Mouse (Mus musculus) forebrain, embryonic 14.5 days (tissue): ENCODE data around the gene Rtn4r. TPM values are rescaled to one million over a fixed set of nuclear protein-coding genes. Genes with fewer than 3 reads are reported as not detected.

Source experiments
- ATAC-seq: fragments of 200-750 bp; cut with Nextera tagmentation; 2 replicates; pipeline ENCODE4 v1.8.0; 2017; ENCODE audit warnings: mild to moderate bottlenecking, moderate library complexity
- DNase-seq: peaks from one replicate; pipeline ENCODE4 v3.0.0-alpha.2; 2015; ENCODE audit warnings: low spot score
- H3K27ac ChIP-seq: fragments of 300-500 bp; sonication (generic); 2 replicates; pipeline ENCODE4 v1.5.1; 2014; ENCODE audit warnings: low read depth, mild to moderate bottlenecking, control low read depth, low read length, moderate library complexity
- H3K27me3 ChIP-seq: fragments of 300-500 bp; sonication (generic); replicated peaks from 2 replicates; pipeline ENCODE4 v1.6.1; 2014; ENCODE audit warnings: low read length, control low read depth, mixed read lengths; ENCODE audit not compliant: control insufficient read depth, insufficient read depth
- H3K36me3 ChIP-seq: fragments of 300-500 bp; sonication (generic); 2 replicates; pipeline ENCODE4 v1.6.1; 2014; ENCODE audit warnings: low read length, control low read depth; ENCODE audit not compliant: control insufficient read depth, insufficient read depth
- H3K4me1 ChIP-seq: fragments of 300-500 bp; sonication (generic); 2 replicates; pipeline ENCODE4 v1.6.1; 2014; ENCODE audit warnings: antibody characterized with exemption, low read length, control low read depth; ENCODE audit not compliant: control insufficient read depth, insufficient read depth
- H3K4me2 ChIP-seq: fragments of 300-500 bp; sonication (generic); 2 replicates; pipeline ENCODE4 v1.6.1; 2014; ENCODE audit warnings: mild to moderate bottlenecking, control low read depth, low read length
- H3K4me3 ChIP-seq: fragments of 300-500 bp; sonication (generic); 2 replicates; pipeline ENCODE4 v1.5.1; 2014; ENCODE audit warnings: low read depth, low read length, control low read depth
- H3K9ac ChIP-seq: fragments of 300-500 bp; sonication (generic); 2 replicates; pipeline ENCODE4 v1.6.1; 2014; ENCODE audit warnings: mild to moderate bottlenecking, low read length, control low read depth, moderate library complexity
- H3K9me3 ChIP-seq: fragments of 300-500 bp; sonication (generic); replicated peaks from 2 replicates; pipeline ENCODE4 v1.6.1; 2016; ENCODE audit warnings: low read length, control low read depth, mixed read lengths; ENCODE audit not compliant: control insufficient read depth
- WGBS: fragments of 180-500 bp; shearing (Covaris S2); extraction: QIAGEN DNeasy Blood & Tissue Kit; methylation state at CpG from one replicate; pipeline ENCODE4 v1.1.7; 2014; 5-methylcytosine and 5-hydroxymethylcytosine counted together
- polyA plus RNA-seq: library from polyadenylated mRNA; unstranded; fragments of >200 nt; fragmentation: Nextera tagmentation; extraction: Ambion mirVana; gene quantifications from 2 replicates; pipeline ENCODE4 v1.2.1, GENCODE M21; 2014

Rtn4r gene
- 11.0 and 15.8 TPM in 2 replicates for polyA plus RNA-seq

GRCm38 (mm10) chr16:18127241-18127861, at the start of gene Rtn4r:
TSS of gene Rtn4r (plus strand) at chr16:18127642.
- Histone ChIP-seq H3K27me3 (0 out of 2 replicates have a peak, but pooled peaks cover 4% of the 10 kb centered on the region), H3K4me3 (peak within 1 kb of the TSS; percentile 75), H3K36me3 (no peaks in the 10 kb centered on the region), H3K9me3 (no peaks in the 10 kb centered on the region), H3K9ac (peak within 1 kb of the TSS; percentile 89), H3K4me1 (peaks cover 17% of the 10 kb centered on the region), H3K27ac (peak within 1 kb of the TSS; percentile 74), H3K4me2 (peak within 1 kb of the TSS; percentile 92)
- ATAC-seq: peak; percentile 81
- DNase-seq: peak; percentile 77
- under 1% methylated on average over 66 of the region's 96 CpGs for WGBS

- DNase-seq: no peak
- Histone ChIP-seq H3K36me3 (peaks cover under 1% of the 10 kb centered on the region; the same call in 1 of the 2 replicates), H3K4me1 (no peaks in the 10 kb centered on the region), H3K27ac (no peak overlapping the region), H3K4me3 (no peak overlapping the region), H3K9me3 (no peaks in the 10 kb centered on the region), H3K9ac (no peak overlapping the region), H3K27me3 (no peaks in the 10 kb centered on the region), H3K4me2 (no peak overlapping the region)
- ATAC-seq: no peak
- 54% methylated on average over 5 of the region's 5 CpGs for WGBS
These were observed 49.0 kb upstream of the Rtn4r start for GRCm38 (mm10) chr16:18078314-18079015.

GRCm38 (mm10) chr16:18079300-18079699, 48.1 kb upstream of the Rtn4r start:
- no peak overlapping the region for H3K4me3 ChIP-seq
- H3K36me3 ChIP-seq: no peaks in the 10 kb centered on the region
- H3K4me2 ChIP-seq: no peak overlapping the region
- H3K4me1 ChIP-seq: no peaks in the 10 kb centered on the region
- no peak overlapping the region for H3K9ac ChIP-seq
- no peak for DNase-seq
- H3K9me3 ChIP-seq: no peaks in the 10 kb centered on the region
- no peak for ATAC-seq
- no peaks in the 10 kb centered on the region for H3K27me3 ChIP-seq
- no peak overlapping the region for H3K27ac ChIP-seq
- WGBS: 87% methylated on average over 2 of the region's 2 CpGs

- Histone ChIP-seq H3K9me3 (no peaks in the 10 kb centered on the region), H3K9ac (no peak overlapping the region), H3K36me3 (no peaks in the 10 kb centered on the region), H3K27ac (no peak overlapping the region), H3K4me2 (no peak overlapping the region), H3K4me1 (no peaks in the 10 kb centered on the region), H3K4me3 (no peak overlapping the region), H3K27me3 (no peaks in the 10 kb centered on the region)
- no peak for ATAC-seq
- DNase-seq: no peak
- 88% methylated on average over 7 of the region's 7 CpGs for WGBS
These were observed 47.3 kb upstream of the Rtn4r start for GRCm38 (mm10) chr16:18080171-18080570.

GRCm38 (mm10) chr16:18081149-18081827, 46.2 kb upstream of the Rtn4r start:
- Histone ChIP-seq H3K9me3 (no peaks in the 10 kb centered on the region), H3K36me3 (no peaks in the 10 kb centered on the region), H3K4me2 (no peak overlapping the region), H3K4me3 (no peak overlapping the region), H3K9ac (no peak overlapping the region), H3K27me3 (no peaks in the 10 kb centered on the region), H3K4me1 (no peaks in the 10 kb centered on the region), H3K27ac (no peak overlapping the region)
- no peak for DNase-seq
- no peak for ATAC-seq
- 85% methylated on average over 10 of the region's 10 CpGs for WGBS

- H3K27ac ChIP-seq: no peak overlapping the region
- 96% methylated on average over 1 of the region's 1 CpGs for WGBS
- H3K36me3 ChIP-seq: no peaks in the 10 kb centered on the region
- no peaks in the 10 kb centered on the region for H3K27me3 ChIP-seq
- H3K4me1 ChIP-seq: no peaks in the 10 kb centered on the region
- no peak overlapping the region for H3K9ac ChIP-seq
- no peak overlapping the region for H3K4me3 ChIP-seq
- ATAC-seq: no peak
- DNase-seq: no peak
- no peak overlapping the region for H3K4me2 ChIP-seq
- H3K9me3 ChIP-seq: no peaks in the 10 kb centered on the region
These were observed 45.2 kb upstream of the Rtn4r start for GRCm38 (mm10) chr16:18082291-18082690.

- DNase-seq (no peak), ATAC-seq (no peak)
- WGBS: 85% methylated on average over 18 of the region's 18 CpGs
- no peak overlapping the region for H3K27ac ChIP-seq
- no peaks in the 10 kb centered on the region for H3K9me3 ChIP-seq
- H3K4me3 ChIP-seq: no peak overlapping the region
- peaks cover 9% of the 10 kb centered on the region for H3K27me3 ChIP-seq
- no peaks in the 10 kb centered on the region for H3K36me3 ChIP-seq
- peaks cover 5% of the 10 kb centered on the region; the same call in 1 of the 2 replicates for H3K4me1 ChIP-seq
- no peak overlapping the region for H3K4me2 ChIP-seq
- no peak overlapping the region for H3K9ac ChIP-seq
These were observed 44.1 kb upstream of the Rtn4r start for GRCm38 (mm10) chr16:18083231-18083951.

- no peak overlapping the region for H3K4me3 ChIP-seq
- peaks cover 9% of the 10 kb centered on the region; the same call in 1 of the 2 replicates for H3K4me1 ChIP-seq
- DNase-seq (no peak), ATAC-seq (no peak)
- H3K27me3 ChIP-seq: peaks cover 11% of the 10 kb centered on the region
- H3K9ac ChIP-seq: no peak overlapping the region
- H3K36me3 ChIP-seq: no peaks in the 10 kb centered on the region
- 95% methylated on average over 7 of the region's 7 CpGs for WGBS
- H3K4me2 ChIP-seq: no peak overlapping the region
- H3K9me3 ChIP-seq: no peaks in the 10 kb centered on the region
- no peak overlapping the region for H3K27ac ChIP-seq
These were observed 43.2 kb upstream of the Rtn4r start for GRCm38 (mm10) chr16:18084262-18084661.
